Mouse (Mus musculus) urinary bladder, postnatal 4 days (tissue): ENCODE data around the gene Jak1.

Experiments
- DNase-seq, 2 experiments: peaks; one replicate each; pipeline ENCODE4 v3.0.0; 2021 to 2022; ENCODE audit warnings: low spot score in 2 of 2

Gene Jak1

DNA sequence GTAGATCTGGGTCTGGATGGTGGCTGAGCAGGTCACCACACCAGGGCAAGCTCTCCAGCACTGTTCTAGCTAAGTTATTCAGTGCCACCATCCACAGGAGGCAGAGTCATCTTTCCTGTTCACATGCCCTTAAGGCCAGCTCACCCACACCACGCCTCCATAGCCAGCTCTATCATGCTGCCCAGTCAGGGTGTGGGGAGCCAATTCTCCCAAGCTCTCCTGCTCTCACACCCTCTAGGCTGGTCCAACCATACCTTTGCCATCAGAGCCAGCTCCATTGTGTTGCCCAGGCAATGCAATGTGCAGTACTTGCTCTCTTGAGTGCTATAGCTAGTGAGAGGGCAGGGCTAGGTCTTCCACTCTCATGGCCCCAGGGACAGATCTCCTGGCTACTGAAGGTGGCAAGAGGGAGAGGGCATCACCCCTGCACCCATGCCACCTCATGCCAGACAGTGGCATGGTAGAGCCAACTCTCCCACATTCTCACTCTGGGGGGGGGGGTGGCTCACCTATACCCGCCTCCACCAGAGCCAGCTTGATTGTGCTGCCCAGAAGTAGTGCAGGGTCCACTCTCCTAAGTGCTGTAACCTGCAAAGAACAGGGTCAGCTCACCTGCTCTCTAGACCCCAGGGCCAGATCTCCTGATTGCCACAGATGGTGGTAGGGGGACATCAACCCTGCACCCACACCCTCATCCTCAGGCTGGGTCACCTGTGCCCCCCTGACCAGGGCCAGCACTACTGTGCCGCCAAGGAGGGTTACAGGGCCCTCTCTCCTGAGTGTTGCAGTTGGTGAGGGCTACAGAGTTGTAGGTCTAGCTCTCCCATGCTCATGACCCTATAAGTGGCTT lies 25.5 kb downstream of the Jak1 start:
- no peak for DNase-seq

DNA sequence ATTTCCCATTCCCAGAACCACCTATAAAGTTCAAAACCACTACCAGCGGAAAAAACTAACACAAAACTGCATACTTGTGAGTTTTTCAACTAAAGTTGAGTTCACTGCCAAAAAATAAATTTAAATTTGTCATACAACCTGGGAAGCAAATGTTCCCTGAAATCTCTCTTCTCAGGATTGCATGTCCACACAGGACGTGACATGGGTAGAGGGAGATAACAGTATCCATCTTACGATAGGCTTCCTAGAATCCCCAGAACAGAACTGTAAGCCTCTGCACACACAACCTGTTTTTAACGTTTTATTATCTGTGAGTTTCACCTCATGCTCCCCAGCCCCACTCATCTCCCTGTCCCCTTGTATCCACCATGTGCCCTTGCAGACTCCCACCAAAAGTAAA lies 26.5 kb downstream of the Jak1 start:
- DNase-seq, result no peak

DNA sequence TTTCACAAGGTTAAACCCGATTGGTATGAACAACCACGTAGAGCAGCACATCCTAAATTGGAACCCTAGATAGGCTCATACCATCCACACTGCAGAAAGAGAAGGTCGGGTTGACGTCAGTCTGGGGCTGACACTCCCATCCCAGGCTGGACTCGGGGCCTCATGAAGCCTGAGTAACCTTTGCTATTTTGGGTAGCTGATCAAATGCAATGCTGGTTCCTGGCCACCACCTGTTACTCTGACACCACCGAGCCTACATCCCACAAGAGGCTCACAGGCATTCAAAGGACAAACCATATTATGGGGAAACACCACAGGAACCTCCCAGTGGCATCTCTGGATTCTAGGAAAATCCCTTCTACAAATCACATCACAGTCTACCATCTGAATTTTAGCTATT lies 28.3 kb downstream of the Jak1 start:
- DNase-seq, result no peak

DNA sequence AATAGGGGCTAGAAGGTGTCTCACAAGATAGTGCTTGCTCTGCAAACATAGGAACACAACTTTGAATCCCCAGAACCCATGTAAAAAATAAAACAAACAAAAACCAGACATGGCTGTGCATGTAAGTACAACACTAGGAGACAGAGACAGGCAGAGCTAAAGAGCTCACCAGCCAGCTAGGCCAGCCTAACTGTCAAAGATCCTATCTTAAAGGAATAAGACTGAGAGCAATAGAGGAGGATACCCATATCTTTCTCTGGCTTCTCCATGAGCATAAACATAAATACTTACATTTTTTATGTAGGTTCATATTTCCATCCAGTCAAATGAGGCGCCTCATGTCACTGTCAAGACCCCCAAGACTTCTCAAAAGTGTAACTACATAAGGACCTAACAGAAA lies 29.1 kb downstream of the Jak1 start:
- DNase-seq, result no peak

DNA sequence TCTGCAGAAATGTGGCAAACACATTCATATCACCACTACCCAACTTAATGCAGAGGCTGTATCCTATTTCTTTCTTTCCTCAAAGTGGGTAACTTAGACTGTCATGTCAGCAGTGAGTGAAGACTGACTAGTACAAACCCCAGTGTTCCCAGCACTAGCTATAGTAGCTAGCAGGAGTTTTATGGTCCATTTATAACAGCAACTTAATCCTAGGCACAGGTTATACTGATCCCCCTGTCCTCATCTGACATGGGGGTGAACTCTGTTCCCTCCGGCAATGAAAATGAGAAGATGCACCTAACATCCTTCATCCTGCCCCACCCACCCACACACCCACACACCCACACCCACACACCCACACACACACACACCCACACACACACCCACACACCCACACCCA lies 30.3 kb downstream of the Jak1 start:
- no peak for DNase-seq

DNA sequence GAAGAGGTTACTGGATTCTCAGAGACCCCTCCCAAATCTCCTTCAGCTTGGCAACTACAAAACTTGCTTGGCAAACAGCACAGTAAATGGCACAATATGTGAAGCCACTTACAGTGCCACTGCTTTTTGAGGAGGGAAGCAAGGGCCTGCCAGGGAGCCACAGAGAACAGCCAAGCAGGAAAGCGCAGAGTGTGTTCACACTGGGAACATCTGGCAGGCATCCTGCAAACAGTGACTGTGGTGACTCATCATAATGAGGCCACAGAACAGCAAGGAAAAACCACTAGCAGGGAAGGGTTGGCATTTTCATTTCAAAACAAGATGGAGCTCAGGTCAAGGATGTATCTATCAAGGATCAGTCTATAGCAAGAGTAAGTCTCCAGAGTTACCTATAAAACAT lies 30.8 kb downstream of the Jak1 start:
- DNase-seq, result peak in 1 of 2 experiments; percentile 41

DNA sequence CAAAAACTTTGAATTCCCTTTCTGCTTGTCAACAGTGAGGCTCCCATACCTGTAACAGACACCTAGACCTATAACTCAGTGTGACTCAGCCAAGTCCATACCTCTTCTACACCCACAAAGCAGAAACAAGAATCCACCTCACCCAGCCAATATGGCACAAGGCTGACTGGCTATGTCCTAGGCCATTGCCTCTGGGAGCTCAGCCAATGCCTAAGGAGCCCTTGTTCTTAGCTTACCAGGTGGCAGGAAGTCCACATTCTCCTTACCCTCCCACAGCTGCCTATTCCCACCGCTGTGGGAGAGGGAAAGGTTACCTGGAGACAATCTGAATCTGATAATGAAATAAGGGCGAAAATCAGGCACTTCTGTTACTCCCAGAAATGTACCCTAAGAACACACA lies 34.5 kb downstream of the Jak1 start:
- no peak for DNase-seq

DNA sequence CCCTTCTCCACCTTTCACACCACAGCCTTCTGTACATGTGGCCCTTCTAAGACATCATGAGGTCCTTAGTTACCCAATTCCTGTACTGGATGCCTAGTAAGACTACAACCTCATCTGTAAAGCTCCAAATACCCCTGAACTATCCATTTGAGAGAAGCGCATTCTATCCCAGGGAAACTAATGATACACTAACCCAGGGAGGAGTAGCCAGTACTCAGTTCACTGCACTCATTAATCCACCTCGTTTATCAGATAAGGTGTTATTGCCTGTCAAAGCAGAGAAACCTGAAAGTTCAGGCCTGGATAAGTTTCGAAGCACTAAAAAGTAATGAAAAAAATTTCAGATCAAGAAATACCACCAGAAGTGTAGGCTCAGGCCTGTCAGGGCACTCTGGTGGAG lies 37.7 kb downstream of the Jak1 start:
- no peak for DNase-seq

DNA sequence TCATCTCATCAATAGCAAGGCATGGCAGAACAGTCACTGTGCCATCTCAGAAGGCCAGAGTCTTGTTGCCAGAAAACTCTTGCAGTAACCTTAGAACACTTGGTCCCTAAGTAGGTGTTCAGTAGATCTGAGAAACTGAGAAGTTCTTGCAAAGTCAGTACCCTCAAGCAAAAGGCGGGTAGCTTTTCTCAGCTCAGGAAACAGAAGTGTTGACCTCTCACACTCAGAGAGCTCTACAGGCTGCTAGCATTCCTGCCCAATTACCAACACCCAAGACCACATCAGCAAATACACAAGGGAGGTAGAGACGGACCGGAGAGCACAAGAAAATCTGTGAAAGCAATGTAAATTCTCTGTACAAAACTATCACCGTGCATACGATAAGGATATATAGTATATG lies 39.1 kb downstream of the Jak1 start:
- DNase-seq, result no peak

DNA sequence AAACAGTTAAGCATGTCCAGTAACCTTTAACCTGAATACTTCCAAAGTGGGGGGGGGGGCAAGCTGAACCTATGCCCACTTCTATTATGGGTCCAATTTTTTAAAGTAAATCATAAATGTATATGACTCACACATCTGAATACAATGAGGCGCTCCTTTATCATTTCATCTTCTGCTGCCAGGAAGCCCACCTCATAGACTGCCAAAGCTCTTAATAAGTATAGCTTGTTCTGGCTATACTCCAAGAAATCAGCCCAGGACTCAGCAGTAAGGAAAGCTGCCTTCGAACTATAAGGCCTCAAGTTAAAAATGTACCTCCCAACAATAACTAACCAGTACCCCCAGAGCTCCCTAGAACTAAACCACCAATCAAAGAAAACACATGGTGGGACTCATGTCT lies 44.1 kb downstream of the Jak1 start:
- no peak for DNase-seq

DNA sequence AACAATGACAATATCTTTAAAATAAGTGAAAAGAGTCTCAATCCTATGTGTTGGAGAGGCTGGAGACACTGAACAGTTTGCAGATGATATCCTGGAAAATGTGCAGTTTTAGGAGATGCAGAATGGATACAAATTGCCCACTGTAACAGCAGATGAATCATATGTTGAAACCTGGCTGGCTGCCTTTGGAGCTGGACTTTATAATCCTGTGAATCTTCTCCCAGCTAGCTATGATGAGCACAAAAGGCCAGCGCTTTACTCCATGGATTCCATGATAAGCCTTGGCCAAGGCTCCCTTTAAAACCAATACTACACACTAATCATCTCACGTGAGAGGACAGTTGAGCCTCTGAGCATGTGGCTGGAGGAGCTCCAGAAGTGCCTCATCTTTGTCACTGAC lies 45.2 kb downstream of the Jak1 start:
- DNase-seq, result no peak

DNA sequence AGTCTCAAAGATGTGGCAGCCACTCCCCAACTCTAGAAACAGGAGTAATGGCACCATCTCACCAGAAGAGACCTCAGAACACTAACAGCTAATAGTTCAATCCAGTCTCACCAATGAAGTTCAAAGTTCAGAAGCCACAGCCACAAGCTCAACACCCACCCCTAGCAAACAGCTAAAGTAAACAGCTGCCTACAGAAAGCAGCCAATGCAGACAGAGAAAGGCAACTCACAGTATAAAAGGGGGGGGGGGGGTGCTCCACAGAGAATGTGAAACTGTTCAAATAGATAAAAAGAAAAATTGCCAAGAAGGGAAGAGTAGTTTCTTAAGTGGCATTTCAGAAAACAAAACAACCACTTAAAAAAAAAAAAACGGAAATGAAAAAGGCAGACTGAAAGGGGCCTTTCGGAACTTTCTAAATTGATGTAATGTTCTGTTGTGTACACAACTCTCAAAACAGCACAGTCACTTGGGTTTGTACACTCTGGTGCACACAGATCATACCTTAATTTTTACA lies 48.0 kb downstream of the Jak1 start:
- no peak for DNase-seq

DNA sequence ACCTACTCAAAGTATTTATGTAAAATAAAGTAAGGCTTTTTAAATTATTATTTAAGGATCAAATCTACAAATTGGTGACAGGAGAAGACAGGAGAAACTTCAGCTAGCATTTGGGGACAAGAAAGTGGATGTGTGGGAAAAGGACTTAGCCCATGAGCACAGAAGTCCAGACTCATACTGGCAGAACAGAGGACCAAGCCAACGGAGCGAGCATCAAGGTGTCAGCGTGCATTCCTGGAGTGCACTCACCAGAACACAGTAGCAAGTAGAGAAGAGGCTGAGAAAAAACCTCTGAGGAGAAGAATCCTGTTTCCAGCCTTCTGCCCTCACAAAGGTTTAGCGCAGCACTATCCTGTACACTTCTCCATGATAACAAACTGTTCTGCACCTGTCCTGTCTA lies 48.8 kb downstream of the Jak1 start:
- no peak for DNase-seq

DNA sequence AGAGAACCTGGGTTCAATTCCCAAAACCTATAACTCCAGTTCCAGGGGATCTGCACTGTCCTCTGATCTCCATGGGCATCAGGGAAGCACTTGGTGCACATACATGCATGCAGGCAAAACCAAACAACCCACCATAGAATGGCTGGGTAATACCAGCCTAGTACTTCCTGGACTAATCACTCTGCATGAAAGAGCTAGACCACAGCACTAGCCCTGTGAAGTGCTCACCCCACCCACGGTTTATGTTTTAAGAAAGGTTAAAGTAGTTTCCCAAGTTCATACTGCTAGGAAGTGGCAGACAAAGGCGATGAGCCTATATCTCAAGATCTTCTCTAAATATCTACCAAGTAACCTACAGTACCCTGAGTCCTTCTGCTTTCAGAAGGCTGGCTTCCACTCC lies 51.6 kb downstream of the Jak1 start:
- no peak for DNase-seq

DNA sequence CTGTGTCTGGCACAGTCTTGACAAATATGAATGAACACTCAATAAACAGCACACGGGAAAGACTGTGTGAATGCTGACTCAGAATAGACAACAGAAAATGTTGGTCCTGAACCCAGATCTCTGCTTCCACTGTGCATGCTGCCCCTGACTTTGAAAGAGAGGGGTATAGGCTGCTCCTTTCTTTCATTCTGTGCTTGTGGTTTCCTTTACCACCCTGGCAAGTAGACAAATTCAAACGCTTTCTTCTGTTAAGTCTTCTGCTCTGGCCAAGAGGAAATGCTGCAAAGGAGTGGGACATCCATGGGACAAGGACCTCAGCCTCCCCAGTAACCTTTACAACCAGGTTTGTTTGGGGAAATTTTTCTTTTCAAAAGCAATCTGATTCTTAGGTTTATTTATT lies 57.6 kb downstream of the Jak1 start:
- DNase-seq, result no peak

DNA sequence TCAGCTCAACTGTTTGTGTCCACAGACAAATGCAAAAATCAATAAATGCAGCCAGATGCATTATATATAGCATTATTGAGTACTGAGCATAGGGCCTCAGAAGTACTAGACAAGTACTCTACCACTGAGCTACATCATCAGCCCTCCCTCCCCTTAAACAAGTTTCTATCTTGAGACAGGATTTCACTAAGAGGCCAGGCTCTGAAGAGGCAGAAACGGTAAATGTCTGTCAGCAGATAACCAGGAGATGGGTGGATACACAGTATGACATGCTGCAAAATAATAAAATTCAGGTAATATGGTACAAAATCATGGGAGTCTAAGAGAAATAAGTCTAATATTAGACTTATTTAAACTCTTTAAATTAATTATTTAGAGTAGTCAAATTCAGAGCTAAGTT lies 61.6 kb downstream of the Jak1 start:
- no peak for DNase-seq

DNA sequence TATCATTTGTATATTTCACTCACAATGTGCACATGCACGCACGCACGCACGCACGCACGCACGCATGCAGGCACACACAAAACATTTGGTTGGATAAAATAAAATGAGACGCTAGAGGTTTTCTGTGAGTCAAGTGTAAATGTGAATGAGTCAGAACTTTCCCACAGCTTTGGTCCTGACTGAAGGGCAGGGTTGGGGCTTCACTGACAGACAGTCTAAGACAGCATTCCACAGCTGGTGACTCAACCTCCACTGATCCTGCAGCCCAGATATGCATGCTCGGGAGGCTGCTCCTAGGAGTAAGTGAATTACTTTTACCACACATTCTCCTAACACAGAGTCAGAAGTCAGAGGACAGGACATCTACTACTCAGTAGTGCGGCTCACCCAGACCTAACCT lies 62.5 kb downstream of the Jak1 start:
- no peak for DNase-seq

DNA sequence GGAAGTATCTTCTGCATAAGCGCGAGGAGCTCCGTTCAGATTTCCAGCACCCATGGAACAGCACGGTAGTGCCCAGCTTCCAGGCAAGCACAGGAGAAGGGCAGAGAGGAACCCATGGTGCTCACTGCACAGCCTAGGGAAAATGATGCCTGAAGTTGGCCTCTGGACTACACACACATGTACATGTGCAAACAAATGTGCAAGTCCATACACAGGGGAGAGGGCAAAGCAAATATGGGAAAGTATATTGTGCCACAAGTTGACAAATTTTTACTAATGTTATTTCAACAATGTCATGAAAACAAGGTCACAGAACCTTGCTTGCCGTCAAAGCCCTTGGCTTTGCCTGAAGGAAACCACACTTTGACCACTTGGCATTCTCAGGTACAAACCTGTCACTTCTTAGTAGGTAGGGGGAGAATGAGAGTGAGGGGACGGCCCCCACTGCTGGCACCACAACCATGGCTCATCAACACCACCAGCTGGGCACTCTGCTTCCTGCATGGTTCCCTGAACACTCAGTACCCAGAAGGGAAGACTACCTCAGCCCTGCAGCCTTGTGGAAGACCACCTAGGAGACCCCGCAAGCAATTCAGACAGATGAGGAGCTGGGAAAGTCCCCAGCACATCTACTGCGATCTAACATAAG lies 65.5 kb downstream of the Jak1 start:
- DNase-seq, result no peak

DNA sequence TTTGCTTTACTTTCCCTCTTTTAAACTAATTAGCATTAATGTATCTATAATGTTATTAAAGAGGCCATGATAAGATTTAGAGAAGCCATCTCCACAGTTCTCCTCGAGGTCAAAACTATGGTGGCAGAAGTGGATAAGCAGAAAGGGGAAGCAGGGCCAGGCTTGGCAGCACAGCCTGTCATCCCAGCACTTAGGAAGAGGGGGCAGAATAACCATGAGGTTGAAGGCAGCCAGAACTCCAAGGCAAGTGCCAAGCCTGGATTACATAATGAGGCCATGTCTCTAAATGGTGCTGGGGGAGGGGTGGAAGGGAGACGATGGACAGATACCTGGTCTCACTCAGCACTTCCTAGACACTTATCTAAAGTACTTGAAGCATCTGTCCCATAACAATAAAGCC lies 66.7 kb downstream of the Jak1 start:
- DNase-seq, result no peak

DNA sequence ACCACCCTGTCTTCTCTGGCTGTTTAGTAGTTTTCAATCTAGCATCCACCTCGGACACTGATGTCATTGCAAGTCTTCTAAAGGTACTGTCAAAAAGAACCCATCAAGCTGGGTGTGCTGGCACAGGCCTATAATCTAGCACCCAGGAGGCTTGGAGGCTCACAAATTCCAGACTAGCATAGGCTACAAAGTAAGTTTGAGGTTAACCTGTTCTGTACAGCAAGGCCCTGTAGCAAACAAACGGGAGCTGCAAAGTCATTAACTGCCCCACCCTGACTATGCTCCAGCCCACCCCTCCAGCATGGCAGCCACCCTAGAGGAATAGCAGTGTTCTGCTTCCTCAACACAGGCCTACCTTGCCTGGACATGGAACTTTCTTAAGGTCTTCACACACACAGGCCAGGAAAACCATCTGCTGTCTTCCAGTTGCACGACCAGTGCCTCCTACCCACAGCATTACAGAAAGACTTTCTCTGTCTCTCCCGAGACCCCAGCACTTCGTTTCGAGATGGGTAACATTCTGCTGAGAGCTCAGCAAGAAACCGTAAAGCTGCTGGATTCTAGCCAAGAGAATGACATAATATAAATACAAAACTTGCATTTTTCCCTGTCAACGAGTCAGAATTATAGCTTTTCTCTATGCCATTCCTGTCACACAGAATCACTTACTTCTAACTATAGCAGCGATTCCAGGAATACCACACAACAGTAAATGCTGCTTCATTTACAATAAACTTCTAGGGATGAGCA lies 67.5 kb downstream of the Jak1 start:
- DNase-seq, result no peak

DNA sequence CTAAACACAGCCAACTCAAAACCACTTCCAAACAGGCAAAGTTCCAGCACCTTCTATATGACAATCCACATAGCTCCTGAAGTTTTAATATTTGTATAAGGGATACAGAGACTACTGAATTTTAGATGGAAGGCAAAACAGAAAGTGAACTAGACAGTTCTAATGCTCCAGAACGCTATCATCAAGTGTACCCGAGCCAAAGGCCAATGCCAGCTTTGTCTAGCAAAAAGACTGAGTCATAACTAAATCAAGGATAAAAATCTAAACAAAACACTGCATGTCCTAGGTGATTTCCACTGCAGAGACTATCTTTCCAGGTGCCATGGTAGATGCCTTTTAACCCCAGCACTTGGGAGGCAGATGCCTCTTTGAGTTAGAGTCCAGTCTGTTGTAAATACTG lies 68.7 kb downstream of the Jak1 start:
- no peak for DNase-seq

DNA sequence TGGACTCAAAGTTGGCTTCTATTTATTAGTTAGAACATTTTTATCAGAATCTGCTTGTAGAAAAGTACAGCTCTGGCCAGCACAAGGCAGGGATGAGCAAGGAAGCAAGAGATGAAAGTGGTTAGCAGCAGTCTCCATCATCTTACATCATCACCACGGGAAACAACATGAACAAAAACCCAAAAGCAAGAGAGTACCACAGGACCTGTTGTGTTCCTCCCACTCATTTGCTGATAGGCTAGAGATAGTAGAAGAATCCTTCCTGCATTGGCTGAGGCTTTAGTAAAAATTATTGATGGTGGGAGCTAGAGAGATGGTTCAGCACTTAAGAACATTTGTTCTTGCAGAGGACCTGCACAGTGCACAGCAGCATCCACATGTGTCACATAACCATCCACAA lies 70.9 kb downstream of the Jak1 start:
- DNase-seq, result no peak
